Mouse (Mus musculus) MEL (cell line): Measurements from ENCODE around the gene Pawr. TPM values are rescaled to one million over a fixed set of nuclear protein-coding genes. Genes with fewer than 3 reads are reported as not detected.

Source experiments
- DNase-seq: peaks from one replicate; pipeline ENCODE4 v3.0.0; 2011; ENCODE audit warnings: low read depth, low spot score
- H3K27ac ChIP-seq: 2 replicates; pipeline ENCODE4 v1.5.1; 2012; ENCODE audit warnings: low read depth, mild to moderate bottlenecking, control low read depth, low read length, moderate library complexity; ENCODE audit not compliant: control insufficient read depth
- H3K27me3 ChIP-seq, 2 experiments: fragments of 150-350 bp in 1 of 2; sonication (generic) in 1 of 2; 2 replicates each; pipeline ENCODE4 v1.6.1; 2012; ENCODE audit warnings: low read length in 2 of 2, mild to moderate bottlenecking in 2 of 2, improper control_type of control experiment in 1 of 2, moderate library complexity in 1 of 2; ENCODE audit not compliant: insufficient read depth in 2 of 2, control insufficient read depth in 1 of 2
- H3K36me3 ChIP-seq, 2 experiments: 2 replicates each; pipeline ENCODE4 v1.6.1; 2012 to 2014; ENCODE audit warnings: low read length in 2 of 2, improper control_type of control experiment in 1 of 2, inconsistent platforms in 1 of 2, mild to moderate bottlenecking in 1 of 2; ENCODE audit not compliant: insufficient read depth in 2 of 2, control insufficient read depth in 1 of 2
- H3K4me1 ChIP-seq, 2 experiments: fragments of 150-350 bp in 1 of 2; sonication (generic) in 1 of 2; 2 replicates each; pipeline ENCODE4 v1.6.1; 2012; ENCODE audit warnings: low read length in 2 of 2, improper control_type of control experiment in 1 of 2, mild to moderate bottlenecking in 1 of 2; ENCODE audit not compliant: insufficient read depth in 2 of 2, control insufficient read depth in 1 of 2
- H3K4me3 ChIP-seq, 2 experiments: fragments of 150-350 bp in 1 of 2; sonication (generic) in 1 of 2; 2 replicates each; pipeline ENCODE4 v1.5.1; 2012; ENCODE audit warnings: low read depth in 2 of 2, low read length in 2 of 2, mild to moderate bottlenecking in 2 of 2, moderate library complexity in 2 of 2, control low read depth in 1 of 2, improper control_type of control experiment in 1 of 2; ENCODE audit not compliant: control insufficient read depth in 1 of 2, insufficient read depth in 1 of 2
- H3K79me2 ChIP-seq: 2 replicates; pipeline ENCODE4 v1.6.1; 2012; ENCODE audit warnings: mild to moderate bottlenecking, low read length, moderate library complexity; ENCODE audit not compliant: control insufficient read depth, poor library complexity, insufficient read depth
- H3K9ac ChIP-seq: 2 replicates; pipeline ENCODE4 v1.6.1; 2012; ENCODE audit warnings: low read depth, mild to moderate bottlenecking, control low read depth, low read length, moderate library complexity; ENCODE audit not compliant: control insufficient read depth, poor library complexity, severe bottlenecking
- H3K9me3 ChIP-seq: fragments of 150-350 bp; sonication (generic); replicated peaks from 2 replicates; pipeline ENCODE4 v1.6.1; 2012; ENCODE audit warnings: mild to moderate bottlenecking, low read length, improper control_type of control experiment, moderate library complexity; ENCODE audit not compliant: insufficient read depth
- BHLHE40 ChIP-seq: IDR thresholded peaks from 2 replicates; pipeline ENCODE4 v1.6.1; 2012; ENCODE audit warnings: low read depth, mild to moderate bottlenecking, inconsistent platforms, low read length, improper control_type of control experiment, borderline replicate concordance
- CHD1 ChIP-seq: IDR thresholded peaks from 2 replicates; pipeline ENCODE4 v1.6.1; 2012; ENCODE audit warnings: low read depth, mild to moderate bottlenecking, inconsistent platforms, low read length, improper control_type of control experiment
- CHD2 ChIP-seq: IDR thresholded peaks from 2 replicates; pipeline ENCODE4 v1.6.1; 2011; ENCODE audit warnings: low read length, improper control_type of control experiment
- GATA1 ChIP-seq: IDR thresholded peaks from 2 replicates; pipeline ENCODE4 v1.6.1; 2011; ENCODE audit warnings: low read depth, low read length, improper control_type of control experiment
- JUND ChIP-seq: IDR thresholded peaks from 2 replicates; pipeline ENCODE4 v1.6.1; 2011; ENCODE audit warnings: low read depth, mild to moderate bottlenecking, improper control_type of control experiment, low read length
- KAT2A ChIP-seq: conservative IDR thresholded peaks from 2 replicates; pipeline ENCODE4 v1.6.1; 2012; ENCODE audit warnings: low read depth, low read length, improper control_type of control experiment, inconsistent platforms
- MAFK ChIP-seq: IDR thresholded peaks from 2 replicates; pipeline ENCODE4 v1.6.1; 2011; ENCODE audit warnings: low read depth, mild to moderate bottlenecking, low read length, improper control_type of control experiment, borderline replicate concordance
- MAX ChIP-seq: IDR thresholded peaks from 2 replicates; pipeline ENCODE4 v1.6.1; 2011; ENCODE audit warnings: low read length, improper control_type of control experiment
- MAZ ChIP-seq: IDR thresholded peaks from 2 replicates; pipeline ENCODE4 v1.6.1; 2012; ENCODE audit warnings: low read depth, mild to moderate bottlenecking, inconsistent platforms, low read length, improper control_type of control experiment
- MYB ChIP-seq: IDR thresholded peaks from 2 replicates; pipeline ENCODE4 v1.6.1; 2011; ENCODE audit warnings: mild to moderate bottlenecking, low read depth, low read length, improper control_type of control experiment
- NELFE ChIP-seq: IDR thresholded peaks from 2 replicates; pipeline ENCODE4 v1.6.1; 2011; ENCODE audit warnings: low read depth, low read length, improper control_type of control experiment
- NRF1 ChIP-seq: IDR thresholded peaks from 2 replicates; pipeline ENCODE4 v1.6.1; 2014; ENCODE audit warnings: low read depth, mild to moderate bottlenecking, inconsistent platforms, low read length, improper control_type of control experiment, moderate library complexity; ENCODE audit not compliant: poor library complexity, insufficient read depth, severe bottlenecking
- POLR2AphosphoS2 ChIP-seq: IDR thresholded peaks from 2 replicates; pipeline ENCODE4 v1.6.1; 2011; ENCODE audit warnings: low read length, improper control_type of control experiment
- POLR2AphosphoS5 ChIP-seq: IDR thresholded peaks from 2 replicates; pipeline ENCODE4 v1.6.1; 2012; ENCODE audit warnings: low read depth, borderline replicate concordance, mild to moderate bottlenecking, inconsistent platforms, low read length, moderate library complexity, mixed read lengths
- SIN3A ChIP-seq: IDR thresholded peaks from 2 replicates; pipeline ENCODE4 v1.6.1; 2012; ENCODE audit warnings: low read length, improper control_type of control experiment, inconsistent platforms
- SMC3 ChIP-seq: IDR thresholded peaks from 2 replicates; pipeline ENCODE4 v1.6.1; 2011; ENCODE audit warnings: low read depth, low read length, improper control_type of control experiment
- TAL1 ChIP-seq: IDR thresholded peaks from 2 replicates; pipeline ENCODE4 v1.6.1; 2012; ENCODE audit warnings: mild to moderate bottlenecking, inconsistent platforms, low read length, moderate library complexity, mixed read lengths
- TCF12 ChIP-seq: IDR thresholded peaks from 2 replicates; pipeline ENCODE4 v1.6.1; 2014; ENCODE audit warnings: low read depth, mild to moderate bottlenecking, inconsistent platforms, low read length, improper control_type of control experiment, moderate library complexity
- UBTF ChIP-seq: IDR thresholded peaks from 2 replicates; pipeline ENCODE4 v1.6.1; 2012; ENCODE audit warnings: low read depth, mild to moderate bottlenecking, inconsistent platforms, low read length, improper control_type of control experiment, moderate library complexity, borderline replicate concordance; ENCODE audit not compliant: insufficient read depth
- USF1 ChIP-seq: IDR thresholded peaks from 2 replicates; pipeline ENCODE4 v1.6.1; 2014; ENCODE audit warnings: low read depth, mild to moderate bottlenecking, inconsistent platforms, low read length, improper control_type of control experiment, moderate library complexity
- USF2 ChIP-seq, 2 experiments: IDR thresholded peaks; 2 replicates each; pipeline ENCODE4 v1.6.1; 2011 to 2012; ENCODE audit warnings: improper control_type of control experiment in 2 of 2, low read length in 2 of 2, borderline replicate concordance in 1 of 2, inconsistent platforms in 1 of 2, low read depth in 1 of 2, mild to moderate bottlenecking in 1 of 2; ENCODE audit not compliant: insufficient read depth in 1 of 2
- polyA plus RNA-seq, 2 experiments: library from polyadenylated mRNA; stranded (reverse) in 1 of 2; unstranded in 1 of 2; fragments of >175 nt in 1 of 2; fragments of >200 nt in 1 of 2; gene quantifications; 2 replicates each; pipeline versions ENCODE4 v1.2.1 to v1.2.4; 2012; ENCODE audit warnings: low replicate concordance in 2 of 2, low read depth in 1 of 2; ENCODE audit not compliant: insufficient read length in 2 of 2, insufficient read depth in 1 of 2, missing spikeins in 1 of 2
- total RNA-seq: library from RNA; depleted of rRNA; stranded (reverse); fragments of 300-350 nt; gene quantifications from 2 replicates; pipeline ENCODE4 v1.2.3, GENCODE M21; 2012

Gene Pawr
- total and polyA plus RNA-seq, 3 experiments, result 20.7 to 29.6 TPM; not detected in 1

DNA sequence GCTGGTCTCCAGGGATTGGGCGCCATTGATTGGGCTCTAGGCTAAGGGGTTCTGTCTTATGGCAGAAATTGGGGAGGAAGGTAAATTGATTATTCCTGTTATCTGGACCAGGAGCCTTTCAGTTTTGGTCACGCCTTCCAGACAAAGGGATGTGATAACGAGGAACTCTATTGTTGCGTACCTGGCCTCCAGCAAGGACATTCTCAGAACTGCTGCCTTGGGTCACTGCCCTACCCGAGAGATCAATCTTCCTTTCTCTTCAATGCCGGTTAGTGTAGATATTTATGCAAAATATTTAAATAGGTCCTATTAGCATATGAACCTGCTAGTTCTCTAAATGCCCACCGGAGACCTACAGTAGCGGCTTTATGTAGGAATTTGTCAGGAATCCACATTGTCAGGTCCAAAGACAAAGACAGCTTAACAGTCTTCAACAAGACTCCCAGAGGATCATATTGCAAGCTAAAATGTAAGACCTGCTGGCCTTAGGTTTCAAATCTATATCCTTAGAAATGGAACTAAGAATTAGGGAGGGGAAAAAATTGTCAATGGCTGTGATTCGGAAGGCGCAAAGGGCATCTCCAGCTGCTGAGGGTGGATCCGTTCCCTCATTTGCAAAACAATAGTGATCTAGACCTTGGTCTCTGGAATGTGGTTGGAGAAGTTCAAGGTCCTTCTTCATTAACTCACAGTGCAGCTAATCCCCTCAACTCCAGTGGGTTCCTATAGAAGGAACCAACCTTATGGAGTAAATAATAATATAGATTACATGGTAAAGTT lies 45.1 kb upstream of the Pawr start:
- H3K79me2 ChIP-seq, result no peaks in the 10 kb centered on the region
- no peak for TF ChIP-seq MYB
- TF ChIP-seq MAFK, result no peak
- TF ChIP-seq USF2 (IDR thresholded peaks at IDR 0.05; ENCODE audit: borderline replicate concordance in 1 of 2, insufficient read depth in 1 of 2, low read depth in 1 of 2, low read length in 2 of 2), result no peak
- TF ChIP-seq TCF12, result no peak
- no peak for TF ChIP-seq SMC3
- no peak for TF ChIP-seq BHLHE40
- TF ChIP-seq GATA1, result no peak
- no peak for TF ChIP-seq NELFE
- no peak for TF ChIP-seq KAT2A
- no peak for TF ChIP-seq USF1
- no peak overlapping the region for H3K4me3 ChIP-seq
- H3K27ac ChIP-seq, result no peak overlapping the region
- DNase-seq, result no peak
- peaks cover 1 to 4% of the 10 kb centered on the region in 2 experiments; a peak in 1 of 4 replicates for H3K4me1 ChIP-seq
- peaks cover 0 to 3% of the 10 kb centered on the region in 2 experiments; a peak in 3 of 4 replicates for H3K36me3 ChIP-seq
- no peak overlapping the region for H3K9ac ChIP-seq
- no peaks in the 10 kb centered on the region for H3K9me3 ChIP-seq
- H3K27me3 ChIP-seq, result no peaks in the 10 kb centered on the region

DNA sequence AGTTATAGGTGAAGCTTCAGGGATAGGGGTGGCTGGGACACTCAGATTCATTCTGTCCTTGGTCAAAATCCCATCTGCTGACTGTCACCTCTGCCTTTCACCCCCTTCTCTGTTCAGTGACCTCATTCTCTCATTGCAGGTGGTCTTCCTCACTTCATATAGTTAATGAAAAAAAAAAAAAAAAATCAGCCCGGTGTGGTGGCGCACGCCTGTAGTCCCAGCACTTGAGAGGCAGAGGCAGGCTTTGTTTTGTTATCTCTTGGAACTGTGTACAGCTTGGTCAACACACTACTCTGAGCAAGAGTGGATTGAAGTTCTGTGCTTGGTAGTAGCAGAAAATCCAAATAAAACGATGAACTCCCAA lies 44.5 kb upstream of the Pawr start:
- Histone ChIP-seq H3K27ac (no peak overlapping the region), H3K4me1 (peaks cover 1 to 4% of the 10 kb centered on the region in 2 experiments; a peak in 1 of 4 replicates)
- no peak for DNase-seq
- TF ChIP-seq POLR2AphosphoS2 (no peak), CHD1 (no peak), NRF1 (no peak), JUND (no peak), BHLHE40 (no peak), GATA1 (no peak), POLR2AphosphoS5 (no peak), CHD2 (no peak), MAZ (no peak), MYB (no peak), TAL1 (no peak), USF1 (no peak), MAX (no peak), SIN3A (no peak), UBTF (no peak)
- TF ChIP-seq, all 39 proteins: peak for 0
- Histone ChIP-seq H3K79me2 (no peaks in the 10 kb centered on the region), H3K27me3 (no peaks in the 10 kb centered on the region), H3K4me3 (no peak overlapping the region), H3K36me3 (peaks cover 0 to 3% of the 10 kb centered on the region in 2 experiments; a peak in 3 of 4 replicates), H3K9me3 (no peaks in the 10 kb centered on the region), H3K9ac (no peak overlapping the region)
